Mouse (Mus musculus): ENCODE data around the gene Ikzf2.
A peak's percentile ranks its signal among the peaks of the same experiment; 100 is the strongest.

The Ikzf2 gene

DNA sequence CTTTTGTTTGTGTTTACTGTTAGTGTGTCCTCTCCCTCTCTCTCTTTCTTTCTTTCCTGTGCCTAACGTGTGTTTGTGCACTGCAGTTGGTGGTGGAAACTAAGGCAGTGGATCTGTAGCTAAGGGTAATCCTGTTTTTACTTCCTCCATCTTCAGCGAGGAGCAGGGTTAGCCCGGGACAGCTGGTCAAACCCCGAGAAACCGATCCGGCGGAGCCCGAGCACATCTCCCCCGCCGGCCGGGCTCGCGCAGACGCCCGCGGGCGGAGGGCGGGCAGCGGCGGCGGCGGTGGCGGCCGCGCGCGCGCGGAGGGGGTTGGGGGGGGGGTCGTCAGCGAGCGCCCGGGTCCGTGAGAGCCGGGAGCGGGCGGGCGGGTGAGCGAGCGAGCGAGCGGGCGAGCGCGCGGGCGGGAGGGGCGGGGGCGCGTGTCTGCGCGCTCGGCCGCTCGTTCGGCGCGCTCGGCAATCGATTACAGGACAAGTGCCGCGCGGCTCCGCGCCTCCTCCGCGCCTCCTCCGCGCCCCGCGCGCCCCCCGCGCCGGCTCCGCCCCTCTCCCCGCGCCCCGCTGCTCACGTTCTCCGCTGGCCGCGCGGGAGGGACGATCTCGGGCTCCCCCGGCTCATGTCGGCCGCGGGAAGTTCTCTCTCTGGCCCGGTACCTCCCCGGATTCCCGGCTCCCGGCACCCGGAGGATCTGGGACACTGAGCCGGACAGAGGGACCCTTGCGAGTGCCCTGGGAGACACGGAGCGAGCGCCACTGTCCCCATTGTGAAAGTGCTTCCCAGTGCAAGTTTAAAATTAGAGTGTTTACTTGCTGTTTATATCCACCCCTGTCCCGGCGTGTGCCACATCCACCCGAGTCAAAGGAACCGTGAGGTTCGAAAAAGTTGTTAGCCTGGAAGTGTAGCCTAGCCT is at the start of gene Ikzf2:
Ikzf2 (minus strand) TSS at position 170 of the 916 bp plus-strand sequence.
- DNase-seq = peak; percentile 71

DNA sequence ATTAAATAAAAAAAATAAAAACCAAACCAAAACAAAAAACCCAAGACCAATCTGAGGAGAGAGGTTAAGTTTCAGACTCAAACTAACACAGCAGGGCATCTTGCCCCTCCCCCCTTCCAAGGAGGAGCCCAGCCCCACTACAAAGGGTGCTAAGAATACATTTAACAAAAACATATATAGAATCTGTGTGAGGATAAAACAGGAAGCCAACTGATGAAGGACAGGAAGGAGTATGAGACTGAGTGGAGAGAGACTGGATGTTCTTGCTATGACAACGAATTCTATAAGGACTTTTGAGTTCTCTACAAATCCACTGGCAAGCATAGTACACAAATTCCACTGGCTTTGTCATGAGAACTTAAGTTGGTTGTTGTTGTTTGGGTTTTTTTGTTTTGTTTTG is 42.7 kb upstream of the Ikzf2 start:
- DNase-seq = no peak

DNA sequence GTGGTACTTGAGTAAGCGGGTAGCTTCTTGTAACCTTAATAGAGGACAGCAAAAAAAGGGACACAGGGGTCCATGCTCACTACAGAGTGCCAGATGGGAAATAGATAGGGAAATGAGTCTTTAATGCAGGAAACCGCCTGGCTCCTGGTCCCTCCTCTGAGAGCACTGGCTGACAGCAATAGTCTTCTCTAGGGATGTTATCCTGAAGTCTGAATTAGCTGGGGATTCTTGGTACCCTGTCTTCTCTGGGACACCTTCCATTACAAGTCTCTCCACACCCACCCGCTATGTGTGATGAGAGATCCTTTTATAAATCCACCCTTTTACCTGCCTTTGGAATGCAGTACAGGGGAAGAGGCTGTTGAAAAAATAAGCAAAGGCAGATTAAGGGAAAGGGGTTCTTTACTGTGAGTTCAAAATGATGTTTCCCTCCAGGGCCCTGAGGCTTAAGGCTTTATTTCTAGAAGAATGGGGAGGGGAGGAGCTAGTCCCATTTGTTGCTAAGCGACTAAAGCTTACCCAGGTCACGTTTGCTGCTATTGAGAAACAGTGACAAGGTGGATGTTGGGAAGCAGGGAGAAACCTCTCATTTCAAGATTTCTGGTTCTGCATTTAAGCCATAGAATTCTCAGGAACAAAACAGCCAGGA is 42.1 kb upstream of the Ikzf2 start:
- no peak for DNase-seq

DNA sequence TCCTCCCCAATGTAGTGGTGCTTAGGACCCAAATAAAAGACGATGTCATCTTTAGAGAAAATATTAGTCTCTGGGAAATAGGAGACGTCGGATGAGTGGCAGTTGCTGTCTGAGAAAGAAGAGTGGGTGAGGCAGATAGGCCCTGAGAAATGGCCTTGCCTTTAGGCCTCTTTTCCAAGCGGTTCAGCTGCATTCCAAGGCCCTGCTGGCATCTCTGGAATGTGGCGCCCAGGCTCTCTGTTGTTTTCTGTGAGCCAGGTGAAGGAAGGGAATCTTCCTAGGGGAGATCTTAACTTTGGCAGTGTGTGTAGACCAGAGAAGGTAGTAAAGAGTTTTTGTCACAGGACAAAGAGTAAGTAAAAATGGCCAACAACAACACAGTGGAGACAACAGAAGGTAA is 40.9 kb upstream of the Ikzf2 start:
- DNase-seq = no peak

DNA sequence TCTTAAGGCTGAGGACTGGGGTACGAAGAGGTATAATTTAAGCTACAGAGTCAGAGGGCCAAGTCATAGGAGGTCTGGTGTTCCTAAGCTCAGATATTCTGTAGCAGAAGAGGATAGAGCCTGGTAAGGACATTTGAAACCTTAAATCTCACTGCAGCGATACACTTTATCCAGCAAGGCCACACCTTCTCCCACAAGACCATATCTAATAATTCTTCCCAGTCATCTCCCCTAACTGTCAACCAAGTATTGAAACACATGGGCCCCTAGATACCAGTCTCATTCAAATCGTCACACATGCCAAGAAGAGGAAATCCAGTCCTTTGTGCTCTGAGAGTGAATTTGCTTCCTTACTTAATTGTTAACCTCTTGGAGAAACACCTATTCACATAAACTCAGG is 30.1 kb upstream of the Ikzf2 start:
- DNase-seq = no peak

DNA sequence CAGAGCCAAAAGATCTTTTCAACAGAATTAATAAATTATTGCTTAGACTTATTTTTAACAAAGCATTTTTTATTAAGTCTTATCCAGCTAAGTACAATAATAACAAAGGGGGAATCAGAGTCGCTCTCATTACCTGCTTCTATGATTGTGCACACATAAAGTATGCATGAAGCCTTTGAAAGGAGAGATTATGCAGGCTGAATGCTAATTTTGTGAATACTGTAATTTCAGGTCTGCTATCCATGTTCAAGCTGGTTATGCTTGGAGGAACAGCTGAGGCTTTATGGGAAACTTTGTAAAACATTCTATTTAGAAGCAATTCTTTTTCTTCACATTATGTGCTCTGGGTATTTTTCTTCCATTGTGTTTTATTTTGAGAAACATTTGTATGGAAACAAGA is 21.5 kb upstream of the Ikzf2 start:
- no peak for DNase-seq

DNA sequence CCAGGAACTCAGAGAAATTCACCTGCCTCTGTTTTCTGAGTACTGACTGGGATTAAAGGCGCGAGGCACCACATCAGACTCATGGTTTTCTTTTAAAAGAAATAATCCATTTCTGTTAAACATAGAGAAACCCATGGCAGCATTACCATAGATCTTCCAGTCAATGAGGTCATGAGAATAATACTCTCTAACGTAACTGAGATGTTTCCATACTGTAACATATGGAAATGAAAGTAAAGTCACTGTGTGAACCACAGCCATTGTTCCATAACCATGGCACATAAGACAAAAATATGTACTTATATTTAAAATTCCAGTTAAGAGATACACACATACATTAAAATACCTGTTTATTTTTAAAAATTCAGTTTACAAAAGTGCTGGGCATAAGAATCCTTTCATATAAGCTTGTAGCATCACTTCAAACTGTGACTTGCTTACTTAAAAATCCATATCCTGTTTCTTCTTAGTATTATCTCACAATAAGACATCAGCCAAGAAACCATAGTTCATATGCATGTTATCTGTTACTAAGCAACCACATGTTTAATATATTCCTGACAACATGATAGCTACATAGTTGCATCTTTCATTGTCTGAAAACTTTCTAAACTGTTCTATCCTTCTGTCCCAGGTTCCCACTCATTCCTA is 16.6 kb upstream of the Ikzf2 start:
- DNase-seq = no peak

DNA sequence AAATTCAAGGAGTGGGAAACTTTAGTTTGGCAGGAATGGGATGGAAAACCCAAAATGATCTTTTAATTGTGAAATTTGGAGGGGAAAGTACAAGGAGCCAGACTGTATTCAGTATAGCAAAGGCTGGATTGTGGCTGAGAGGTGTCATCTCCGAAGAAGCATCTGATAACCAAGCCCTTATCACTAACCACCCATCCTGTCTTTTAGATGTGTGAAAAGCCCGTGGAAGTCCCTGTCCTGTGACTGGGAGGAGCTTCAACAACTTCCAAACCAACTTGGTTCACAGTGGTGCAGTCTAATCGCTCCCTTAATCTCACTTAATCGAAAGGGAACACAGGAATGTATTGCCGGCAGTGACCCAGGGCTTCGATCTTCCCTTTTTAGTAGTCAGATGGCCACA is 4.9 kb upstream of the Ikzf2 start:
- no peak for DNase-seq

DNA sequence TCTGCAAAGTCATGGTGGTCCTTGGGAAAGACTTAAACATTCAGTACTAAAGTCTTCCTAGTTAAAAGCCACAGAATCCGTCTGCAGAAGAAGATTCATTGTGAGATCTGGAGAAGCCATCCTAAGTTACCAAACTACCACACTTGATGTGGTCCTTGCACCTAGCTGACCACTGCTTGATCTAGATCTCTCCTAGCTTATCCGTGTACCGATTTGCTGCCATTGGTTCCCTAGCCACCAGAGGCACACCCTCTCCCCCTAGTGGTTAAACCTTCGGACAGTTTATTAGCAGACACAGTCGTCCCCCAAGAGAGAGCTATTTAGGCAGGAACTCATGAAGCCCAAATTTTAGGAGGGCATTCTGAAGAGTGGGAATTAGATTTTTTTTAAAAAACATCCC is 1.9 kb upstream of the Ikzf2 start:
- no peak for DNase-seq

DNA sequence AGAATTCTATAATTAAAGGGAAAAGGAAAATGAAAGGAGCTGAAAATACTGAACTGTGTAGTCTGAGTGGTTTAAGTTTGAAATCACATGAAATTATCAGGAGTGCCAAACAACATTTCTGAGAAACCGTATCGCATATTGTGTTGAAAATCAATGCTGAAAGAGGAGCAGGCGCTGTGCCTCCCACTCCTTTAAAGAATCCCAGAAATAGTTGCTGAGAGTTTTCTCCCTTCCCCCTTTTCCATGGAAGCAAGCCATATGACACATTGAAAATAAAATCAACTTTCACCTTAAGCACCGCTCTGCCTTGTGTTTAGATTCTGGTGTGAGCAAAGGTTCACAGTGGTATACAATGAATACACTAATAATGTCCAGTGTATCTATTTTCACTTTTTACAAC is 1.1 kb upstream of the Ikzf2 start:
- DNase-seq = no peak

DNA sequence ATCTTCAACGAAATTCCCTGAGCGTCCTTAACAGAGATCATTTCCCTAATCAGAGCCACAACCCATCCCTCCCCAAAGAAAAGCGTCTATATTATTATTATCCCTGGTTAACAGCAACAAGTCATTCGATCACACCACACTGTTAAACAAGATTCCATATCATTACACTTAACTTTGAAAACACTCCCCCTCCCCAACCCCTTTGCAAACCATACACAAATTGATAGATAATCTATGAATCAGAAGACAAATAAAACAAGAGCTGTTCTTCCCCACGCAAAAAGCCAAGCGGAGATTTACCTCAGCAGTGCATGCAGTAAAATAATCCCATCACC is 337 bp downstream of the Ikzf2 start:
- DNase-seq = no peak

DNA sequence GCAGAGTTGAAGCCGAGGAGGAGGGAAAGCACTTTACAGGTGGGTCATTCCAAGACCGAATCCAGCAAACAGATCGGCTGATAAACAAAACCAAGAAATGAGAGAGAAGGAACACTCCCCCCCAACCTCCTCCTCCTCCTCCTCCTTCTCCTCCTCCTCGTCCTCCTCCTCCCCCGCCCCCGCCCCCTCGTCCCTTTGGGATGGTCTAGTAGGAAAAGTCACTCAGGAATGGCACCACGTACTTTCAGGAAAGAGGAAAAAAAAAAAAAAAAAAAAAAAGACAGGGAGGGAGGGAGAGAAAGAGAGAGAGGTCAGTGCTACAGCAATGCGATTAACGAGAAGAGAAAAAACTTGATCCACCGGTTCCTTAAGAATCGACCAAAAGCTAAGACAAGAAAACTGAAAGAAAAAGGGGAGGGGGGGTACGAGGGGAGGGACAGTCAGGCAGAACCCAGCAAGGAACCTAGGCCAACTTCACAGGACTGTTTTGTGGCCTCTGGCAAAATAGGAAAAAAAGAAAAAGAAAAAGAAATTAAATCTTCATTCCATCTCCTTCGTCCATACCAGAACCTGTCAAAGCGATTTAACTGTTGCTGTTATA is 1.1 kb downstream of the Ikzf2 start:
- no peak for DNase-seq

DNA sequence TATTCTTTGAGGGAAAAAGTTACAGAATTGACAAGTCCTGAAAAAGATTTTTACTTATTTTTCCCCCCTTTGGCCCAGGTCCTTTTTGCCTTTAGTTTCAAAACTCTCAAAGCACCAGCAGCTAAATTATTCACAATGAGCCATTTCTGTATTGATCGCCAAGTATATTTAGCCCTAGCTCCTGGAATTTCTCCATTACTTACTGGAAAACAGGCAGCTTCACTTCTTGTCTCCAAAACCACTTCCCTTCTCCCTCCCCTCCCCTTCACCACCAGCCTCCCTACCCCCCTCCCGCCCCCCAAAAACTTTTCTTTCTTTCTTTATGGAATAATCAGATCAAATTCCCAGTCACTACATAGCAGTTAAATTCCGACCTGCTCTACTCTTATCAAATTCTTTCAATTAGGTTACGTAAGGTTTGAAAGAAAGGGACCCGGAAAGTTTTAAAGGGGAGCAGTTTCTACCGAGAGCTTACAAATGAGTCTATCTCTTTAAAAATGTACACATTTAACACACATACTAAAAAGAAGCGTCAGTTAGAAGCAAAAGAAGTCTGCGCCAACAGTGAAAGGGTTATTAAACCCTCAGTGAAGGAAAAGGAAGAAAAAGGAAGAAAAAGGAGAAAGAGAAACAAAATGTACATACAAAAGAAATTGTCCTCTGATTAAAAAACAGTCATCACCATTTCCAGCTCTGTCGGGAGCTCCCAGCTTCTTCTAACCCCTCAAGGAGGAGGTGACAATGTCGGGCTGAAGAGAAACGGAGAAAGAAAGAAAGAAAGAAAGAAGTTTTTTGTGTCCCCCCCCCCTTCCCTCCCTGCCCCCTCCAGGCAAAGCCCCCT is 1.8 kb downstream of the Ikzf2 start:
- no peak for DNase-seq

DNA sequence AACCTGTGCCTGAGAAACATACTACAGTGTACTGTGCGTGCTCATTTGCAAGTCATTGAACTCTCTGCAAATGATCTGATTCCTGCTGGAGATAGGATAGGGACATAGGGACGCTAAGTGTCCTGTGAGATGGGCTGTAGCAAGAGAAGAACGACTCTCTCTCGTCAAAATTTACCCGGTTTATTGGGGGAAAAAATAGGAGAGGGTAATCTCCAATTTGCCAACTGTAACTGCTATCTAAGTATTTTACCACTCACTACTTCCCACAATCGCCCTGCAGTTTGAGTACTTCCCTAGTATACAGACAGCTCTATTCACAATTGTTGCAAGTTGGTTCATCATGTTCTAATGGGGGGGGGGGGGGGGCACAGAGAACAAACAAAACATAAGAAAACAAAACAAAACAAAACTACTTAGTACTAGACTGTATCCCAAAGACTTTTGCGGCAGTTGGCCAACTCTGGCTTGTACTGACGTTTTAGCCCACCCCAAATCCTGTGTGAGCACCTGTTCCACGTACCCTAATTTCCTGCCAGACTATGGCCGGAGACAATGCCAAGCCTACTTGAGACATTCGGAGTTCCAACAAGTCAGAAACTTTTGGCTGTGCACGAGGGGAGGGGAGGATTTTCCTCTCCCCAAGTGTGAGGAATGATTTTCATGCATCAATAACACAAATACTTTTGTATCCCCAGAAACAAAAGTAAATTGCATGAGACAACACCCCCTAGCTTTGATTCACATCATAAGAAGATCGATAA is 2.6 kb downstream of the Ikzf2 start:
- no peak for DNase-seq

DNA sequence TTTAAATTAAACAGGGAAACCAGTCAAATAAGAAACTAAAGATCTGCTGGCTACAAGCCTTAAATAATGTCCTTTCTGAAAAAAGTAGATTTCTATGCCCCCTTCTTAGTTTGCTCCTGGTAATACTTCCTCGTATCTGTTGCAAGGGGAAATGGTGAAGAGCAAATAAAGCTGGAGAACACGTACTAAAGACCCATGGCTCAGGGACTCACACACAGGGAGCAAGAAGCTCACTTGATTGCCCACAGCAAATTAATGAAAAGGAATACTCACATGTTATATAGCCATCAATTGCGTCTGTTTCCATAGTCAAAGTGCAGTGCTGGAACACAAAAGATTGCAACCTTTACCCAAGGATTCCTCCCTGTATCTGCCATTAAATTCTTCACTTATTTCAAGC is 3.2 kb downstream of the Ikzf2 start:
- no peak for DNase-seq

DNA sequence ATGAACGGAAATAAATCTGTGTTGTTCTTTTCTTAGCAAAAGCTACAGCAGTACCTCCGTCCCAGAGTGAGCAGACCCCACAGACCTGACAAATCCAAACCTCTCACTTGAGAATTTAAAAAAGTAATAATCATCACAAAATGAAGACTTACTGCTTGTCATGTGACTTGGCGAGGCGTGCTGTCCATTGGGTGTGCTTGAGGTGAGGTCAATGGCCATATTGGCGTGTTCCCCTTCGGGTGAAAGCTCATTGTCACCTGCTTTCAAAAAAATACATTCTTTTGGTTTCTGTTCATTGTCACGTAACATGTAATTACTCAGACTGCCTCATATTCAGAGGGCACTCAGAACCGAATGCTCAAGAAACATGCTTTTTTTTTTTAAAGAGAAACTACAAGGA is 4.0 kb downstream of the Ikzf2 start:
- DNase-seq = no peak

DNA sequence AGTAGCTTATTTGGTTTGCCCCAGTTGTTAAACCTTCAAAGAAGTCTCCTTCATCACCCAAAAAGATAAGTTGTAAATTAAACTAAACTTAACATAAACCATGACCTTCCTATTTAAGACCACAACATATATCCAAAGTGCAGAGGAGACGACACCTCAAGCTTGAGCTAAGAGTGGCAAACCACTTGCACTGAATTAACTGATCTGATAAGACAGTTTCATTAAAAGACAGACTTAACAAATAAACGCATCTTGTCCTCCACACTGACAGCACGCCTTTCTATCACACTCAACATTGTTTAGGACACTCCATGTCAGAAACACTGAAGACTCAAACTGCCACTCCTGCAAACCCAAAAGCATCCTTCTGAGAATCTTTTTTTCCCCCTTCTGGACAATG is 4.8 kb downstream of the Ikzf2 start:
- no peak for DNase-seq

DNA sequence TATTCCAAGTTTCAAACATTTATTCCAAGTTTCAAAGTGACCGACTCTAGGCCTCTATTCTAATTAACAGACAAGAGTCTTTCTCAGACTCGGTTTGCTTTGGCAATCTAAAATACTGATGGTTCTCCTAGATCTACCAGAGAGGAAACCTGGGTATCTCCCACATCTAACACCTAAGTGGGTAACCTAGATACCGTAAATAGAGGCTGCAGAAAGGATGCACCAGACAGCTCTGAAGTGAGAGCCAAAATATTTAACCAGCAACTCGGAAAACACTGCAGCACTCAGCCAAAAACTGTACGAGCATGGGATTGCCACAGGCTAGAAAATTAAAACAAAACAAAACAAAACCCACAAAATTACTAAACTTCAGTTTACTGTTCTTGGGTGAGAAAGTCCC is 6.0 kb downstream of the Ikzf2 start:
- no peak for DNase-seq

DNA sequence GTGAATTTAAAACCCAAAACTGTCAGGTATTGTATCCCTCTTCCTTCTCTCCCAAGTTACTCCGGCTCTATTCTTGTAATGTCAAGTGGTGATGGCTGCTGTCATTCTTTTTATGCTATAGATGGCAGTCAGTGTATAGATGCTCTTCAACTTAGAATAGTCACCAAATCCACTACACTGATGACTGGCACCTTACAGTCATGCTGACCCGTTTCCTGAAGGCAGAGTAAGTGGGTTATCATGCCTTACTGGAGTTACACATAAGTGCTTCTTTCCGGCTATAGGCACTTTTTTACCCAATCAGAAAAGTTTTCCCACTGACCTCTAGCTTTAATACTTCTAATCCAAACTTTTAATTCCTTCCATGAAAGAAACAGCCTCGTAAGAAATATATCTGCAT is 6.5 kb downstream of the Ikzf2 start:
- DNase-seq = no peak

DNA sequence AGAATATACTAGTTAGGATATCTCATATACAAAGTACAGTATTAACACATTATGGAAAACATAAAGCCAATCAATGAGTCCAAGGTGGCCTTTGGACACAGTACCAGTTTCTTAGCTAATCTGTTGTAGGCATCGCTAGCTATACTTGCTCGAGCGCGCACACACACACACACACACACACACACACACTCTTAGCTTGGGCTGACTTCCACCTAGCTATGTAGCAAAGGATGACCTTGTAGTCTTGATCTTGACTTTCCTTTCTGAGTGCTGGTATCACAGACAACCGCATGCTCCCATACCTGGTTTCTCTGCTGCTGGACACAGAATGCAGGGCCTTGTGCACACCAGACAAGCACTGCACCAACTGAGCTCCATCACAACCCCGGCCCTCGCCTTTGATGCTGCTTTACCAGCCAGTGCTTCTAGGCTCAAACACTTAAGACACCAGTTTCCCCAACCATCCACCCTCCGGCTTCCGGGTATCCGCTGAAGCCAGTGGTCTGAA is 17.1 kb downstream of the Ikzf2 start:
- DNase-seq = no peak

DNA sequence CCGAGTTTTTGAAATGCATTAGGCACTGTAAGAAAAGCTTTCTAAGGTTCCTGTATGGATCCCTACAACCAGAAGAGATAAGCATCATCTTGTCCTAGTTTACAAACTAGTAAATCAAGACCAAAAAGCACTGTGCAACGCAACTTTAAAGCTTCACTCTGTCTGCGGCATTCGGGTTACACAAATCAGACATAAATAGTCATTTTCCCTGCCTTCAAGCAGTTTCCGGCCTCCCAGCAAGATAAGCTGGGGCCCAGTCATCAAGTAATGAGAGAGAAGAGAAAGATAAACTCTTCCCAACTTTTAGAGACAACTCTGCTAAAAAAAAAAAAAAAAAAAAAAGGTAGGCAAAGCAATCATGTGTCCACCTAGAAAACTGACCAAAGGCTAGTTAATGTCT is 19.6 kb downstream of the Ikzf2 start:
- DNase-seq = no peak

DNA sequence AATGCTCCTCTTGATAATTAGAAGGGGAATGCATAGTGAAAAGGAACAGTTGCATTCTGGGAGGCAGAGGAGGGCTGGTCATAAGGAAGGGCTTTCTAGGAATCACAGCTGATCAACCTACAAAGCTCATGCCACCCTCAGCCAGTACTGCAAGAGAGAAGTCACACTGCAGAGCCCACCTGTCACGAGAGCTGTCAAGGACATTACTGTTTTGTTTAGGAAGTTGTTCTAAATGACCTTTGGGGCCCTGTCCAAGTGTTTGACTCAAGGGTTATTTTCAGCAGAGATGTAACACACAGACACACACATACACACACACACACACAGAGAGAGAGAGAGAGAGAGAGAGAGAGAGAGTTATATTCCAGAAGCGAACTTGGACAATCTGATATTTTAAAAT is 27.3 kb downstream of the Ikzf2 start:
- no peak for DNase-seq
